Mouse (Mus musculus) intestine, postnatal 0 days (tissue): ENCODE measurements around the gene Tor1aip2. TPM values are rescaled to one million over a fixed set of nuclear protein-coding genes. Genes with fewer than 3 reads are reported as not detected.

Experiments used
- ATAC-seq: fragments of 200-750 bp; cut with Nextera tagmentation; 2 replicates; pipeline ENCODE4 v1.8.0; 2017; ENCODE audit warnings: mild to moderate bottlenecking, moderate TSS enrichment, moderate library complexity
- H3K27ac ChIP-seq: fragments of 300-500 bp; sonication (generic); 2 replicates; pipeline ENCODE4 v1.5.1; 2014; ENCODE audit warnings: mild to moderate bottlenecking, low read depth, low read length, moderate library complexity
- H3K27me3 ChIP-seq: fragments of 300-500 bp; sonication (generic); replicated peaks from 2 replicates; pipeline ENCODE4 v1.6.1; 2014; ENCODE audit warnings: low read length, mixed read lengths; ENCODE audit not compliant: control insufficient read depth, insufficient read depth
- H3K36me3 ChIP-seq: fragments of 300-500 bp; sonication (generic); 2 replicates; pipeline ENCODE4 v1.6.1; 2014; ENCODE audit warnings: mild to moderate bottlenecking, moderate library complexity; ENCODE audit not compliant: control insufficient read depth, insufficient read depth
- H3K4me1 ChIP-seq: fragments of 300-500 bp; sonication (generic); replicated peaks from 2 replicates; pipeline ENCODE4 v1.6.1; 2014; ENCODE audit warnings: antibody characterized with exemption, low read length, mixed read lengths; ENCODE audit not compliant: control insufficient read depth, insufficient read depth
- H3K4me2 ChIP-seq: fragments of 300-500 bp; sonication (generic); replicated peaks from 2 replicates; pipeline ENCODE4 v1.6.1; 2014; ENCODE audit warnings: low read depth, mild to moderate bottlenecking, moderate library complexity
- H3K4me3 ChIP-seq: fragments of 300-500 bp; sonication (generic); 2 replicates; pipeline ENCODE4 v1.5.1; 2014; ENCODE audit warnings: low read depth, low read length
- H3K9ac ChIP-seq: fragments of 300-500 bp; sonication (generic); 2 replicates; pipeline ENCODE4 v1.6.1; 2014; ENCODE audit warnings: mild to moderate bottlenecking, low read depth, low read length
- H3K9me3 ChIP-seq: fragments of 300-500 bp; sonication (generic); 2 replicates; pipeline ENCODE4 v1.6.1; 2016; ENCODE audit warnings: mixed run types; ENCODE audit not compliant: control insufficient read depth
- CTCF ChIP-seq: sonication (generic); IDR thresholded peaks from 2 replicates; pipeline ENCODE4 v1.5.1; 2016; ENCODE audit warnings: low read depth, mild to moderate bottlenecking, control low read depth, antibody characterized with exemption, moderate library complexity
- WGBS: fragments of 180-500 bp; shearing (Covaris S2); extraction: QIAGEN DNeasy Blood & Tissue Kit; methylation state at CpG from one replicate; pipeline ENCODE4 v1.1.7; 2014; 5-methylcytosine and 5-hydroxymethylcytosine counted together
- polyA plus RNA-seq: library from polyadenylated mRNA; unstranded; fragments of >200 nt; fragmentation: Nextera tagmentation; extraction: Ambion mirVana; gene quantifications from 2 replicates; pipeline ENCODE4 v1.2.1, GENCODE M21; 2015

Gene Tor1aip2
- polyA plus RNA-seq, 1 experiment from 2014 or later: 129 TPM

- 0 out of 2 replicates have a peak, but pooled peaks have one; percentile 25 for ATAC-seq
- Histone ChIP-seq H3K27ac (no peak overlapping the region), H3K27me3 (no peaks in the 10 kb centered on the region)
These were observed 38.1 kb downstream of the Tor1aip2 start for GRCm38 (mm10) chr1:156073169-156073821.

DNA sequence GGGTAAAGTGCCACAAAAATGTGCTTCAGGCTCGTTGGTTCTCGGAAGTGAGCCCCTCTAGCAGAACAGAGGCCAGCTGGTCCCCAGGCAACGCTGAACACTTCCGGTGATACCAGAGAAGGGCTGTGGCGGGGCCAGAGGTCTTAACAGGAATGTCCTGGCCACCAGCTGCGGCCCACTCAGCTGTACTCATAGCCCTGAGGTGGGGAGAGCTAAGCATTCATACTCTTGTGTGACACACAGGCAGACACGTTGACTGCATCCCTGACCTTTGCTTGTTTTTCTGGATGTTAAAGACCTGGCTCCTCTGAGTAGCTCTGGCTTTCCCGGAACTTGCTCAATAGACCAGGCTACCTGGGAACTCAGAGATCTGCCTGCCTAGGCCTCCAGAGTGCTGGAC, 39.4 kb downstream of the Tor1aip2 start:
- Histone ChIP-seq H3K27ac (no peak overlapping the region), H3K9me3 (no peaks in the 10 kb centered on the region), H3K36me3 (no peaks in the 10 kb centered on the region), H3K9ac (no peak overlapping the region), H3K27me3 (no peaks in the 10 kb centered on the region), H3K4me3 (no peak overlapping the region), H3K4me1 (no peaks in the 10 kb centered on the region), H3K4me2 (no peak overlapping the region)
- ATAC-seq: no peak
- 53% methylated on average over 8 of the region's 8 CpGs for WGBS
- no peak for TF ChIP-seq CTCF

More at GRCm38 (mm10) chr1:156073169-156073821, 38.1 kb downstream of the Tor1aip2 start:
- H3K4me1 ChIP-seq: no peaks in the 10 kb centered on the region
- no peak overlapping the region for H3K9ac ChIP-seq
- 50% methylated on average over 15 of the region's 15 CpGs for WGBS
- H3K4me2 ChIP-seq: no peak overlapping the region
- H3K36me3 ChIP-seq: 0 out of 2 replicates have a peak, but pooled peaks cover 1% of the 10 kb centered on the region
- no peak overlapping the region for H3K4me3 ChIP-seq
- TF ChIP-seq CTCF: no peak
- H3K9me3 ChIP-seq: no peaks in the 10 kb centered on the region

DNA sequence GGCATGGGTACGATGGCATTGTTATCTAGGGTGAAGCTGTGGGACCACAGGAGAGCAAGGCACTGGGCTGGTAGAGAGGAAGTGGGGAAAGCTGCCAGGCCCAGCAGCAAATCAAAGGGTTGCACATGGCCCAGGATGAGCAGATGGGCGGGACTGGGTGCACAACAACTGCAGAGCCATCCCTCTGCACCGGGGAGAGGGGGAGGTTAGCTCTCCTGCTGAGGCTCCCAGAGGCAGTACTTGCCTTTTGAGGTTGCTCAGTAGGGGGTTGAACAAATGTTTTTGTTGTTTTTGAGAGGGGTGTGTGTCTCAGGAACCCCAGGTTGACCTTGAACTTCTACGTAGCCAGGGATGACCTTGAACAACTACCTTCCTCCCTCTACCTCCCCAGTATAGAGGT, 41.3 kb downstream of the Tor1aip2 start:
- Histone ChIP-seq H3K27me3 (no peaks in the 10 kb centered on the region), H3K27ac (no peak overlapping the region), H3K9me3 (no peaks in the 10 kb centered on the region), H3K4me1 (no peaks in the 10 kb centered on the region), H3K4me2 (no peak overlapping the region), H3K36me3 (no peaks in the 10 kb centered on the region), H3K4me3 (no peak overlapping the region), H3K9ac (no peak overlapping the region)
- WGBS: 72% methylated on average over 4 of the region's 4 CpGs
- ATAC-seq: no peak
- no peak for TF ChIP-seq CTCF

DNA sequence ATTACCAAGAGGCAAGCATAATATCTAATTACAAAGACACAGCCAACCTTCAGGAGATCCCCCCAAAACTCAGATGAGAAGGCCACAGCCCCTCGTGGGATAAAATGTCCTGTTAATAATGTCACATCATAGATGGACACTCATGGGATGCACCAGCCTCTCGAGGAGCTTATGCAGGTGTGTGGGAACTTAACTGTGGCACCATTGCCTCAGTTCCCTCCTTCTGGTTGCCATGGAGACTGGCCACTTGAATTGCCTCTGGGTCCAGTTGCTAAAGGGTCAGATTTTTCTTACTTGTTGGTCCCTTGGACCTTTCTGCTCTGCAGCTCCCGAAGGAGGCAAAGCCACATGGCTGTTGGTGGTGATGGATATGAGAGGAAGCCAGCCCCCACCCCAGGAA, 42.5 kb downstream of the Tor1aip2 start:
- H3K4me3 ChIP-seq: no peak overlapping the region
- no peak overlapping the region for H3K4me2 ChIP-seq
- no peak for ATAC-seq
- H3K36me3 ChIP-seq: no peaks in the 10 kb centered on the region
- H3K9me3 ChIP-seq: no peaks in the 10 kb centered on the region
- no peak overlapping the region for H3K27ac ChIP-seq
- H3K9ac ChIP-seq: no peak overlapping the region
- no peak for TF ChIP-seq CTCF
- H3K4me1 ChIP-seq: no peaks in the 10 kb centered on the region
- 65% methylated on average over 3 of the region's 3 CpGs for WGBS
- H3K27me3 ChIP-seq: no peaks in the 10 kb centered on the region

DNA sequence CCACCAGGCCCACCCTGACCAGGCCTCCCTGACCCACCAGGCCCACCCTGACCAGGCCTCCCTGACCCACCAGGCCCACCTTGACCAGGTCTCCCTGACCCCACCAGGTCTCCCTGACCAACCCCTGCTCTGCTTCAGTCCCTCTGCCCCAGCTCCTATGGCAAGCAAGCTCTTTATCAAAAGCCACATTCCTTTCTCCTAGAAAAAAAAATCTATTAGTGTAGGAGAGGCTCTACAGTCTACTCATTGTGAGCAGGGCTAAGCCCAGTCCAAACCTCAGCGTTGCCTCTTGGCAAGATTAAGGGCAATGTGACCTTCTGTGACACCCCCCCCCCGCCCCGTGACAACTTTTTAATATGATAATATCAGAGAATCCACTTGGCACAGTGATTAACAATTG, 49.4 kb downstream of the Tor1aip2 start:
- H3K4me2 ChIP-seq: no peak overlapping the region
- no peaks in the 10 kb centered on the region for H3K27me3 ChIP-seq
- no peak overlapping the region for H3K4me3 ChIP-seq
- no peaks in the 10 kb centered on the region for H3K36me3 ChIP-seq
- no peak for TF ChIP-seq CTCF
- H3K9me3 ChIP-seq: no peaks in the 10 kb centered on the region
- H3K4me1 ChIP-seq: no peaks in the 10 kb centered on the region
- H3K27ac ChIP-seq: no peak overlapping the region
- H3K9ac ChIP-seq: no peak overlapping the region
- no peak for ATAC-seq
- whole genome bisulfite sequencing: 56% methylated on average over 3 of the region's 3 CpGs

- 57% methylated on average over 5 of the region's 5 CpGs for WGBS
- no peak for ATAC-seq
- Histone ChIP-seq H3K4me2 (no peak overlapping the region), H3K4me3 (no peak overlapping the region), H3K36me3 (no peaks in the 10 kb centered on the region), H3K4me1 (no peaks in the 10 kb centered on the region), H3K9ac (no peak overlapping the region), H3K9me3 (no peaks in the 10 kb centered on the region), H3K27ac (no peak overlapping the region), H3K27me3 (no peaks in the 10 kb centered on the region)
- TF ChIP-seq CTCF: peak; percentile 94
These were observed 50.6 kb downstream of the Tor1aip2 start for GRCm38 (mm10) chr1:156085770-156086169.
